Mouse (Mus musculus): ENCODE measurements around the gene Eif2b5. TPM values are rescaled to one million over a fixed set of nuclear protein-coding genes. Genes with fewer than 3 reads are reported as not detected.
A peak's percentile ranks its signal among the peaks of the same experiment; 100 is the strongest.

Eif2b5 gene
- polyA plus RNA-seq, 1 experiment, result 94.0 TPM

DNA sequence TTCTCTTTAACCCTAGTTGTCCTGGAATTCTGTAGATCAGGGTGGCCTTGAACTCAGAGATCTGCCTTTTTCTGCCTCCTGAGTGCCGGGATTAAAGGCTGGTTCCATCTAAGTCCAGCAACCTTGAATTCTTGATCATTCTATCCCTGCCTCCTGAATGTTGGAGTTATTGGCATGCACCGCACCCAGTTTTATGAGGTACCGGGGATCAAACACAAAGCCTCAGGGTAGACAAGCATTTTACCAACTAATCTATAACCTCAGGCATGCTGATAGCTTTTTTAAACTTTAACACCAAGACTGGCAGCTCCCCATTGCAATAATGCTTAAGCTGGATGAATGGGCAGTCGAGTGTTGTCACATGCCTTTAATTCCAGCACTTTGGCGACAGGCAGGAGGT is 48.8 kb downstream of the Eif2b5 start:
- Histone ChIP-seq H3K4me3 (ENCODE audit: low read depth, low read length) (peak overlapping the region; percentile 40), H3K36me3 (ENCODE audit: control insufficient read depth, insufficient read depth, low read length, poor library complexity, severe bottlenecking) (peaks cover 32% of the 10 kb centered on the region), H3K9ac (ENCODE audit: low read depth, poor library complexity, severe bottlenecking) (peak overlapping the region; percentile 23), H3K9me3 (replicated peaks; ENCODE audit: control insufficient read depth, insufficient read depth, low read length, poor library complexity, severe bottlenecking) (no peaks in the 10 kb centered on the region), H3K27ac (ENCODE audit: insufficient read depth, low read length) (peak overlapping the region; percentile 46), H3K27me3 (ENCODE audit: control insufficient read depth, insufficient read depth, low read length, poor library complexity, severe bottlenecking) (no peaks in the 10 kb centered on the region), H3K4me1 (ENCODE audit: control insufficient read depth, insufficient read depth, low read length) (no peaks in the 10 kb centered on the region)
- TF ChIP-seq CTCF (IDR thresholded peaks at IDR 0.05; ENCODE audit: low read depth, low read length) (no peak), POLR2A (IDR thresholded peaks at IDR 0.05; ENCODE audit: insufficient read depth, low read length) (no peak), EP300 (IDR thresholded peaks at IDR 0.05; ENCODE audit: insufficient read depth, low read depth, low read length) (no peak)

- peak within 1 kb of the TSS; percentile 84 for H3K4me3 ChIP-seq (ENCODE audit: low read depth, low read length)
- peak within 1 kb of the TSS; percentile 46 for H3K27ac ChIP-seq (ENCODE audit: insufficient read depth, low read length)
- H3K36me3 ChIP-seq (ENCODE audit: control insufficient read depth, insufficient read depth, low read length, poor library complexity, severe bottlenecking), result peaks cover 31% of the 10 kb centered on the region
- TF ChIP-seq POLR2A (IDR thresholded peaks at IDR 0.05; ENCODE audit: insufficient read depth, low read length) (peak; percentile 44), CTCF (IDR thresholded peaks at IDR 0.05; ENCODE audit: low read depth, low read length) (no peak), EP300 (IDR thresholded peaks at IDR 0.05; ENCODE audit: insufficient read depth, low read depth, low read length) (peak; percentile 48; the same call in 1 of the 2 replicates)
- peak within 1 kb of the TSS; percentile 57 for H3K9ac ChIP-seq (ENCODE audit: low read depth, poor library complexity, severe bottlenecking)
- no peaks in the 10 kb centered on the region for H3K9me3 ChIP-seq (replicated peaks; ENCODE audit: control insufficient read depth, insufficient read depth, low read length, poor library complexity, severe bottlenecking)
- H3K4me1 ChIP-seq (ENCODE audit: control insufficient read depth, insufficient read depth, low read length), result no peaks in the 10 kb centered on the region
- H3K27me3 ChIP-seq (ENCODE audit: control insufficient read depth, insufficient read depth, low read length, poor library complexity, severe bottlenecking), result no peaks in the 10 kb centered on the region
These were observed 49.7 kb downstream of the Eif2b5 start, which contains the start of gene Abcf3 for GRCm38 (mm10) chr16:20548096-20548948. Gene Abcf3 (plus strand): TSS chr16:20548577.

- no peak overlapping the region for H3K27ac ChIP-seq (ENCODE audit: insufficient read depth, low read length)
- TF ChIP-seq CTCF (IDR thresholded peaks at IDR 0.05; ENCODE audit: low read depth, low read length) (no peak), EP300 (IDR thresholded peaks at IDR 0.05; ENCODE audit: insufficient read depth, low read depth, low read length) (no peak), POLR2A (IDR thresholded peaks at IDR 0.05; ENCODE audit: insufficient read depth, low read length) (no peak)
- H3K36me3 ChIP-seq (ENCODE audit: control insufficient read depth, insufficient read depth, low read length, poor library complexity, severe bottlenecking), result peaks cover 28% of the 10 kb centered on the region
- no peaks in the 10 kb centered on the region for H3K9me3 ChIP-seq (replicated peaks; ENCODE audit: control insufficient read depth, insufficient read depth, low read length, poor library complexity, severe bottlenecking)
- H3K27me3 ChIP-seq (ENCODE audit: control insufficient read depth, insufficient read depth, low read length, poor library complexity, severe bottlenecking), result no peaks in the 10 kb centered on the region
- peak overlapping the region; percentile 84 for H3K4me3 ChIP-seq (ENCODE audit: low read depth, low read length)
- H3K4me1 ChIP-seq (ENCODE audit: control insufficient read depth, insufficient read depth, low read length), result no peaks in the 10 kb centered on the region
- peak overlapping the region; percentile 57 for H3K9ac ChIP-seq (ENCODE audit: low read depth, poor library complexity, severe bottlenecking)
These were observed 50.5 kb downstream of the Eif2b5 start for GRCm38 (mm10) chr16:20549161-20549560.

GRCm38 (mm10) chr16:20551691-20552090 is 53.1 kb downstream of the Eif2b5 start:
- no peak for TF ChIP-seq CTCF (IDR thresholded peaks at IDR 0.05; ENCODE audit: low read depth, low read length)
- TF ChIP-seq POLR2A (IDR thresholded peaks at IDR 0.05; ENCODE audit: insufficient read depth, low read length), result no peak
- TF ChIP-seq EP300 (IDR thresholded peaks at IDR 0.05; ENCODE audit: insufficient read depth, low read depth, low read length), result no peak
- Histone ChIP-seq H3K9me3 (replicated peaks; ENCODE audit: control insufficient read depth, insufficient read depth, low read length, poor library complexity, severe bottlenecking) (no peaks in the 10 kb centered on the region), H3K36me3 (ENCODE audit: control insufficient read depth, insufficient read depth, low read length, poor library complexity, severe bottlenecking) (peaks cover 30% of the 10 kb centered on the region), H3K27me3 (ENCODE audit: control insufficient read depth, insufficient read depth, low read length, poor library complexity, severe bottlenecking) (no peaks in the 10 kb centered on the region), H3K9ac (ENCODE audit: low read depth, poor library complexity, severe bottlenecking) (no peak overlapping the region), H3K4me1 (ENCODE audit: control insufficient read depth, insufficient read depth, low read length) (no peaks in the 10 kb centered on the region), H3K27ac (ENCODE audit: insufficient read depth, low read length) (no peak overlapping the region), H3K4me3 (ENCODE audit: low read depth, low read length) (no peak overlapping the region)

DNA sequence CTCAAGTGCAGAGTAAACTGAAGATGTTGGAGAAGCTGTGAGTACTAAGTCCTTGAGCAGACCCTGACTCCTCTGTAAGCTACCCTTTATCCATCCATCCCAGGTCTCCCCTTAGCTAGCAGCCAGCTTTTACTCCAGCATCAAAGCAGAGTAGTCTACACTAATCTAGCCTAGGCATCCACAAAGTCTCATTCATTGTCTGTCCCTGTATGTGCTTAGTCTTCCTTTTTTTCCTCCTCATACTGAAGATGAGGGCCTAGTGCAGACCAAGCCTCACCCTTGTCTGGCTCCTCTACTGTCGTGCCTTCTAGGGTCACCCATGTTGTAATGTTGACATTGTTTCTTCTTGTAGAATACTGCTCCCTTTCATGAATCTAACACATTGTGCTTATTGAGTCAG is 54.0 kb downstream of the Eif2b5 start:
- H3K4me3 ChIP-seq (ENCODE audit: low read depth, low read length), result no peak overlapping the region
- no peak overlapping the region for H3K27ac ChIP-seq (ENCODE audit: insufficient read depth, low read length)
- no peaks in the 10 kb centered on the region for H3K4me1 ChIP-seq (ENCODE audit: control insufficient read depth, insufficient read depth, low read length)
- H3K36me3 ChIP-seq (ENCODE audit: control insufficient read depth, insufficient read depth, low read length, poor library complexity, severe bottlenecking), result peaks cover 30% of the 10 kb centered on the region
- H3K9ac ChIP-seq (ENCODE audit: low read depth, poor library complexity, severe bottlenecking), result no peak overlapping the region
- no peak for TF ChIP-seq CTCF (IDR thresholded peaks at IDR 0.05; ENCODE audit: low read depth, low read length)
- no peak for TF ChIP-seq POLR2A (IDR thresholded peaks at IDR 0.05; ENCODE audit: insufficient read depth, low read length)
- TF ChIP-seq EP300 (IDR thresholded peaks at IDR 0.05; ENCODE audit: insufficient read depth, low read depth, low read length), result no peak
- H3K9me3 ChIP-seq (replicated peaks; ENCODE audit: control insufficient read depth, insufficient read depth, low read length, poor library complexity, severe bottlenecking), result no peaks in the 10 kb centered on the region
- H3K27me3 ChIP-seq (ENCODE audit: control insufficient read depth, insufficient read depth, low read length, poor library complexity, severe bottlenecking), result no peaks in the 10 kb centered on the region

GRCm38 (mm10) chr16:20555000-20555399 is 56.4 kb downstream of the Eif2b5 start:
- TF ChIP-seq CTCF (IDR thresholded peaks at IDR 0.05; ENCODE audit: low read depth, low read length) (no peak), EP300 (IDR thresholded peaks at IDR 0.05; ENCODE audit: insufficient read depth, low read depth, low read length) (no peak), POLR2A (IDR thresholded peaks at IDR 0.05; ENCODE audit: insufficient read depth, low read length) (no peak)
- Histone ChIP-seq H3K4me1 (ENCODE audit: control insufficient read depth, insufficient read depth, low read length) (no peaks in the 10 kb centered on the region), H3K36me3 (ENCODE audit: control insufficient read depth, insufficient read depth, low read length, poor library complexity, severe bottlenecking) (peaks cover 36% of the 10 kb centered on the region), H3K27ac (ENCODE audit: insufficient read depth, low read length) (no peak overlapping the region), H3K4me3 (ENCODE audit: low read depth, low read length) (no peak overlapping the region), H3K27me3 (ENCODE audit: control insufficient read depth, insufficient read depth, low read length, poor library complexity, severe bottlenecking) (no peaks in the 10 kb centered on the region), H3K9me3 (replicated peaks; ENCODE audit: control insufficient read depth, insufficient read depth, low read length, poor library complexity, severe bottlenecking) (no peaks in the 10 kb centered on the region), H3K9ac (ENCODE audit: low read depth, poor library complexity, severe bottlenecking) (no peak overlapping the region)
